Mouse (Mus musculus) neural tube, embryonic 11.5 days (tissue): ENCODE measurements around the gene Rbm7. TPM values are rescaled to one million over a fixed set of nuclear protein-coding genes. Genes with fewer than 3 reads are reported as not detected.
"Not testable (repeated sequence)": the region's sequence is repeated elsewhere in the genome, so short reads cannot be mapped to it uniquely, and the experiment has no call there.

Experiments used
- ATAC-seq: fragments of 200-750 bp; cut with Nextera tagmentation; 2 replicates; pipeline ENCODE4 v1.8.0; 2017; ENCODE audit warnings: moderate number of reproducible peaks, mild to moderate bottlenecking, moderate TSS enrichment, moderate library complexity; ENCODE audit not compliant: insufficient read depth, low FRiP score, low TSS enrichment
- DNase-seq: peaks from one replicate; pipeline ENCODE4 v3.0.0-alpha.2; 2015; ENCODE audit warnings: low spot score
- H3K27ac ChIP-seq: fragments of 300-500 bp; sonication (generic); 2 replicates; pipeline ENCODE4 v1.5.1; 2014; ENCODE audit warnings: low read depth, mild to moderate bottlenecking, low read length
- H3K27me3 ChIP-seq: fragments of 300-500 bp; sonication (generic); 2 replicates; pipeline ENCODE4 v1.6.1; 2014; ENCODE audit warnings: mild to moderate bottlenecking, low read length, mixed read lengths; ENCODE audit not compliant: control insufficient read depth, insufficient read depth
- H3K36me3 ChIP-seq: fragments of 300-500 bp; sonication (generic); 2 replicates; pipeline ENCODE4 v1.6.1; 2014; ENCODE audit warnings: mild to moderate bottlenecking, low read length, moderate library complexity, mixed read lengths; ENCODE audit not compliant: control insufficient read depth, insufficient read depth
- H3K4me1 ChIP-seq: fragments of 300-500 bp; sonication (generic); 2 replicates; pipeline ENCODE4 v1.6.1; 2014; ENCODE audit warnings: low read length, mixed read lengths; ENCODE audit not compliant: control insufficient read depth, insufficient read depth
- H3K4me2 ChIP-seq: fragments of 300-500 bp; sonication (generic); 2 replicates; pipeline ENCODE4 v1.6.1; 2014; ENCODE audit warnings: low read depth, mild to moderate bottlenecking, moderate library complexity
- H3K4me3 ChIP-seq: fragments of 300-500 bp; sonication (generic); 2 replicates; pipeline ENCODE4 v1.5.1; 2014; ENCODE audit warnings: low read depth, low read length
- H3K9ac ChIP-seq: fragments of 300-500 bp; sonication (generic); 2 replicates; pipeline ENCODE4 v1.6.1; 2014; ENCODE audit warnings: mild to moderate bottlenecking, low read length
- H3K9me3 ChIP-seq: fragments of 300-500 bp; sonication (generic); 2 replicates; pipeline ENCODE4 v1.6.1; 2016; ENCODE audit warnings: low read length; ENCODE audit not compliant: control insufficient read depth
- WGBS: fragments of 180-500 bp; shearing (Covaris S2); extraction: QIAGEN DNeasy Blood & Tissue Kit; methylation state at CpG from one replicate; pipeline ENCODE4 v1.1.7; 2014; 5-methylcytosine and 5-hydroxymethylcytosine counted together
- polyA plus RNA-seq: library from polyadenylated mRNA; unstranded; fragments of >200 nt; fragmentation: Nextera tagmentation; extraction: Ambion mirVana; gene quantifications from 2 replicates; pipeline ENCODE4 v1.2.1, GENCODE M21; 2014

Rbm7 gene
- polyA plus RNA-seq, 1 experiment from 2014 or later = 115 TPM

GRCm38 (mm10) chr9:48526520-48526919 is 31.4 kb upstream of the Rbm7 start:
- Histone ChIP-seq H3K9ac (no peak overlapping the region), H3K36me3 (no peaks in the 10 kb centered on the region), H3K4me1 (no peaks in the 10 kb centered on the region), H3K4me2 (no peak overlapping the region), H3K27ac (no peak overlapping the region), H3K4me3 (no peak overlapping the region), H3K9me3 (no peaks in the 10 kb centered on the region), H3K27me3 (no peaks in the 10 kb centered on the region)
- DNase-seq (no peak), ATAC-seq (no peak)
- WGBS = 90% methylated on average over 4 of the region's 4 CpGs

- Histone ChIP-seq H3K4me3 (no peak overlapping the region), H3K27me3 (no peaks in the 10 kb centered on the region), H3K4me1 (no peaks in the 10 kb centered on the region), H3K9me3 (no peaks in the 10 kb centered on the region), H3K36me3 (no peaks in the 10 kb centered on the region), H3K9ac (no peak overlapping the region), H3K27ac (no peak overlapping the region), H3K4me2 (no peak overlapping the region)
- ATAC-seq (no peak), DNase-seq (no peak)
- 11% methylated on average over 1 of the region's 1 CpGs for WGBS
Measured at GRCm38 (mm10) chr9:48525566-48525965, 30.5 kb upstream of the Rbm7 start.

DNA sequence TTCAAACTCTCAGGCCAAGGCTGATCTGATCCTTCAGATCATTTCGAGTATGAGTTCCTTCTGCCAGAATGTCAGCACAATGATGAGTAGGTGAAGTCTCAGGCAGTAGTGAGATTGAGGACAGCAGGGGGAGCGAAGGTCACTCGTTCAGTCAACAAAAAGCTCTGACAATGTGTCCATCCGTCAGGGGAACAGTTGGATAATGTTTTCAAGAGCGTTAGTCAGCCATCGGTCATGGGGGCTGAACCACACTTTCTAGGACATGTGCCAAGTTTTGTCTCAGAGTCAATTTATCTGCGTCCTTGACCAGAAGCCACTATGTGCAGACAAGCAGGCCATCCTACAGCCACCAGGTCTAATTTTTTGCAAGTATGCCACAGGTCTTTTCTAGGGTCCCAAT is 25.3 kb upstream of the Rbm7 start:
- not testable (repeated sequence) for H3K4me3 ChIP-seq, H3K9me3 ChIP-seq, H3K27ac ChIP-seq, H3K36me3 ChIP-seq, ATAC-seq, H3K4me1 ChIP-seq, H3K9ac ChIP-seq, DNase-seq, H3K27me3 ChIP-seq, H3K4me2 ChIP-seq
- WGBS = no CpG with 5 or more reads among the region's 7 CpGs

GRCm38 (mm10) chr9:48517372-48518130 is 22.5 kb upstream of the Rbm7 start:
- 52% methylated on average over 19 of the region's 19 CpGs for WGBS
- no peak overlapping the region; the same call in 1 of the 2 replicates for H3K9ac ChIP-seq
- H3K9me3 ChIP-seq = no peaks in the 10 kb centered on the region
- H3K4me2 ChIP-seq = peak overlapping the region; percentile 1; the same call in 1 of the 2 replicates
- H3K4me3 ChIP-seq = no peak overlapping the region
- H3K27ac ChIP-seq = no peak overlapping the region
- H3K27me3 ChIP-seq = no peaks in the 10 kb centered on the region
- no peaks in the 10 kb centered on the region for H3K4me1 ChIP-seq
- no peak for DNase-seq
- ATAC-seq = no peak
- no peaks in the 10 kb centered on the region for H3K36me3 ChIP-seq

- Histone ChIP-seq H3K27ac (no peak overlapping the region), H3K4me1 (no peaks in the 10 kb centered on the region), H3K4me2 (peak overlapping the region; percentile 1; the same call in 1 of the 2 replicates), H3K9me3 (no peaks in the 10 kb centered on the region), H3K27me3 (no peaks in the 10 kb centered on the region), H3K9ac (no peak overlapping the region), H3K4me3 (no peak overlapping the region), H3K36me3 (no peaks in the 10 kb centered on the region)
- ATAC-seq (no peak), DNase-seq (no peak)
- 71% methylated on average over 11 of the region's 11 CpGs for WGBS
Measured at GRCm38 (mm10) chr9:48516615-48517371, 21.7 kb upstream of the Rbm7 start.

DNA sequence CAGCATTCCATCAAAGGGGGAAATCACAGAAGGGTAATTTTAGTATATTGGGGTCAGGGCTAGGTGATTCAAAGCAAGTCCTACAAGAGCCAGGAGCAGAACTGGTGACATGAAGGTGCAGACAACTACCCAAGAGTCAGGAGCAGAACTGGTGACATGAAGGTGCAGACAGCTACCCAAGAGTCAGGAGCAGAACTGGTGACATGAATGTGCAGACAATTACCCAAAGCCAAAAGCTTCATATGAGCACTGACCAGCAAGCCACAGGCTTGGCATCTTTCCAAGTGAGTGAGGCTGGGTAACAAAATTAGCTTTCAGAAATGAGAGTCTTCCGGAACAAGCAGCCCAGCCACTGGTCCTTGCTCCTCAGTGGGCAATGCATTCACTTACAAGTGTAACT is 20.2 kb upstream of the Rbm7 start:
- Histone ChIP-seq H3K4me1 (no peaks in the 10 kb centered on the region), H3K4me2 (no peak overlapping the region), H3K27me3 (no peaks in the 10 kb centered on the region), H3K27ac (no peak overlapping the region), H3K4me3 (no peak overlapping the region), H3K9ac (no peak overlapping the region), H3K9me3 (no peaks in the 10 kb centered on the region), H3K36me3 (no peaks in the 10 kb centered on the region)
- ATAC-seq = no peak
- 95% methylated on average over 1 of the region's 1 CpGs for WGBS
- DNase-seq = no peak

DNA sequence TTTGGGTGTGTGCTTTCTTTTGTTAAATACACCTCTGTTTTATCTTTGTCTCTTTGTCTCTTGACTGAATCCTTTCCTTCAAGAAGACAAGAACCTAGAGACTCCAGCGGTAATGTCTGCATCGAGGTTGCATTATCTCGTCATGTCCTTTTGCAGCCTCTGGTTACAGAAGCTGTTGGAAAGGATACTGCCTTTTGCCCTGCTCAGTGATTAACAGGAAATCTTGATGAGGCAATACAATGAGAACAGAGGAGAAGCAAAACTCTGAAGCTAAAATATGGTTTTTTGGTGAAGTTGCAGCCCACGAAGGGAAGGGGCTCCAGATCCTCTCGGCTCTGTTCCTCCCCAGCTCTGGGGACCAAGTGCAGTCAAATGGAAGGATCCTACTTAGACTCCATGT is 15.0 kb upstream of the Rbm7 start:
- DNase-seq = no peak
- Histone ChIP-seq H3K4me3 (no peak overlapping the region), H3K4me2 (no peak overlapping the region), H3K9ac (no peak overlapping the region), H3K4me1 (no peaks in the 10 kb centered on the region), H3K36me3 (no peaks in the 10 kb centered on the region), H3K9me3 (no peaks in the 10 kb centered on the region), H3K27me3 (no peaks in the 10 kb centered on the region), H3K27ac (no peak overlapping the region)
- 89% methylated on average over 5 of the region's 5 CpGs for WGBS
- no peak for ATAC-seq

DNA sequence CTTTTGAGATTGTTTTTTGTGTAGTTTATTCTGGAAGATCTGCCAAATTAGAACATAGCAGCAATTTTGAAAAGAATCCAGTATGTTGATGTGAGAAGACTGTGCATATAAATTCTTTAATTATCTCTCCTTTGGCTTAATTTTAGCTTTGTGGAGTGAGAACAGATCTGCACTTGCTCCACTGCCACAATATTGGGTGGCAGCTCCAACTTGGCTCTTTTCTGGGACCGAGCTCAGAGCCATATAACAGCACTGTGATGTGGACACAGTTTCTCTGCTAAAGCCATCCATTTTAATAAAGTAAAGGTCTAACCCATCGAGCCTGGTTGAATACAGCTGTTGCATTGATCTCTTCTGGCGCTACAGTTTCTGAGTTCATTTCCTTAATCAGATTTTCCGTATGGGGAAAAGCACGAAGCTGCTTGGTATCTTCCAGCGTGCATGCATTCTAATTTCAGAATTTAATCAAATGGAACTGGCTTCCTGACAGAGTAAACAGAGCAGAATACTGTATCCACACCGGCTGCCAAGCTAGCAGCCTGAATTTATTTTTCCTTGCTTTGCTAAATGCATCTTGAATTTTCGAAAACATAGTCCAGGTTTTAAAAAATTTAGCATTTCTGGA is 9.8 kb upstream of the Rbm7 start:
- no peak overlapping the region for H3K4me2 ChIP-seq
- no peak overlapping the region for H3K4me3 ChIP-seq
- no peaks in the 10 kb centered on the region for H3K27me3 ChIP-seq
- no peak overlapping the region for H3K27ac ChIP-seq
- no peaks in the 10 kb centered on the region for H3K9me3 ChIP-seq
- DNase-seq (no peak), ATAC-seq (no peak)
- no peak overlapping the region for H3K9ac ChIP-seq
- 81% methylated on average over 8 of the region's 8 CpGs for WGBS
- H3K36me3 ChIP-seq = no peaks in the 10 kb centered on the region
- H3K4me1 ChIP-seq = no peaks in the 10 kb centered on the region
